Mouse (Mus musculus): ENCODE results near the gene Tnfrsf11a. TPM values are rescaled to one million over a fixed set of nuclear protein-coding genes. Genes with fewer than 3 reads are reported as not detected.

The Tnfrsf11a gene
- polyA plus RNA-seq, 1 experiment from 2014 or later = 3.8 TPM

GRCm38 (mm10) chr1:105790103-105790502 is 9.6 kb downstream of the Tnfrsf11a start:
- H3K27ac ChIP-seq (replicated peaks) = no peak overlapping the region
- no peaks in the 10 kb centered on the region for H3K4me1 ChIP-seq (replicated peaks; ENCODE audit: control insufficient read depth, insufficient read depth)
- DNase-seq (ENCODE audit: low spot score) (no peak), ATAC-seq (ENCODE audit: low FRiP score, low TSS enrichment) (no peak)
- no peak overlapping the region for H3K4me2 ChIP-seq (replicated peaks; ENCODE audit: low read depth)
- TF ChIP-seq EP300 (optimal IDR thresholded peaks at IDR 0.05) (no peak), CTCF (IDR thresholded peaks at IDR 0.05; ENCODE audit: low read depth) (no peak)
- no peaks in the 10 kb centered on the region for H3K9me3 ChIP-seq (ENCODE audit: control insufficient read depth, low read length)
- no peak overlapping the region for H3K9ac ChIP-seq (ENCODE audit: low read length)
- H3K36me3 ChIP-seq (ENCODE audit: control insufficient read depth, insufficient read depth, low read length) = no peaks in the 10 kb centered on the region
- no peaks in the 10 kb centered on the region for H3K27me3 ChIP-seq (ENCODE audit: control insufficient read depth, insufficient read depth, low read length)
- WGBS = 82% methylated on average over 3 of the region's 3 CpGs
- no peak overlapping the region for H3K4me3 ChIP-seq (ENCODE audit: low read depth, low read length)

DNA sequence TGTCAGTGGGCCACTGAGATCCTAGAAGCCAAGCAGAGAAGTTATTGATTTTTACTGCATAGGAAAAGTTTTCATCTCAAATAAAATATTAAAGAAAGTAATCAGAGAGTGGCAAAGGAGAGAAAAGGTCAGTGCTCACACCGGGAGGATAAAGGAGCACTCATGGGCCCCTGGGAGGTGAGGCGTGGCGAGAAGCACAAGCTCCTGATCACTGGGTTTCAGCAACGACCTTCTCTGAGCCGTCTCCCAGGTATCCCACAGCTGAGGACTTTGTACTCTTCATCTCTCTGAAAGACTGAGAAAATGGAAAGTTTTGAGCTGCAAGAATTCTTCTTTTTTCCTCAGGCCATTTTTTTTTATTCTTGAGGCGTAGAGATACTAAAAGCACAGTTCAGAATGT is 14.2 kb downstream of the Tnfrsf11a start:
- no peak for DNase-seq (ENCODE audit: low spot score)
- Histone ChIP-seq H3K4me1 (replicated peaks; ENCODE audit: control insufficient read depth, insufficient read depth) (no peaks in the 10 kb centered on the region), H3K9me3 (ENCODE audit: control insufficient read depth, low read length) (no peaks in the 10 kb centered on the region), H3K4me3 (ENCODE audit: low read depth, low read length) (no peak overlapping the region), H3K27me3 (ENCODE audit: control insufficient read depth, insufficient read depth, low read length) (no peaks in the 10 kb centered on the region), H3K4me2 (replicated peaks; ENCODE audit: low read depth) (no peak overlapping the region), H3K27ac (replicated peaks) (no peak overlapping the region), H3K9ac (ENCODE audit: low read length) (no peak overlapping the region), H3K36me3 (ENCODE audit: control insufficient read depth, insufficient read depth, low read length) (no peaks in the 10 kb centered on the region)
- TF ChIP-seq CTCF (IDR thresholded peaks at IDR 0.05; ENCODE audit: low read depth) (no peak), EP300 (optimal IDR thresholded peaks at IDR 0.05) (no peak)
- ATAC-seq (ENCODE audit: low FRiP score, low TSS enrichment) = no peak
- WGBS = 84% methylated on average over 6 of the region's 6 CpGs

DNA sequence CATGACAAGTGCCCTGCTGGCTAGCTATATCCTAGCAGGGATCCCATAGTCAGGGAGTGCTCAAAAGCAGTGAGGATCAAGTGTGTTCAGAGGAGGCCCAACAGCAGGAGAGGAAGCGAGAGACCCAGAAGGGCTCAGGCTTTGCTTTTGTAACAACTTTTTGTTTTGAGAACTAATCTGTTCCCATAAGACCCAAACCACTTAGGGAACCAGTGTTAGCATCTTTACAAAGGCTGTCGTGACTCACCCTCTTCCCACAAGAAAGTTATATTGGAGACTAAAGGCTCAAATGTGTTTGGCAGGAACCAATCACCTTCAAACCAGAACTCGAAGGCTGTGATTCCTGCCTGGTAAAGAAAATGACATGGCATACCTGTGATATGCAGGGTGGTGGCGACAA is 15.2 kb downstream of the Tnfrsf11a start:
- WGBS = 93% methylated on average over 4 of the region's 4 CpGs
- Histone ChIP-seq H3K9ac (ENCODE audit: low read length) (no peak overlapping the region), H3K36me3 (ENCODE audit: control insufficient read depth, insufficient read depth, low read length) (no peaks in the 10 kb centered on the region), H3K4me2 (replicated peaks; ENCODE audit: low read depth) (no peak overlapping the region), H3K4me1 (replicated peaks; ENCODE audit: control insufficient read depth, insufficient read depth) (no peaks in the 10 kb centered on the region), H3K4me3 (ENCODE audit: low read depth, low read length) (no peak overlapping the region), H3K27me3 (ENCODE audit: control insufficient read depth, insufficient read depth, low read length) (no peaks in the 10 kb centered on the region), H3K27ac (replicated peaks) (no peak overlapping the region), H3K9me3 (ENCODE audit: control insufficient read depth, low read length) (no peaks in the 10 kb centered on the region)
- ATAC-seq (ENCODE audit: low FRiP score, low TSS enrichment) (no peak), DNase-seq (ENCODE audit: low spot score) (no peak)
- TF ChIP-seq CTCF (IDR thresholded peaks at IDR 0.05; ENCODE audit: low read depth) (no peak), EP300 (optimal IDR thresholded peaks at IDR 0.05) (no peak)

DNA sequence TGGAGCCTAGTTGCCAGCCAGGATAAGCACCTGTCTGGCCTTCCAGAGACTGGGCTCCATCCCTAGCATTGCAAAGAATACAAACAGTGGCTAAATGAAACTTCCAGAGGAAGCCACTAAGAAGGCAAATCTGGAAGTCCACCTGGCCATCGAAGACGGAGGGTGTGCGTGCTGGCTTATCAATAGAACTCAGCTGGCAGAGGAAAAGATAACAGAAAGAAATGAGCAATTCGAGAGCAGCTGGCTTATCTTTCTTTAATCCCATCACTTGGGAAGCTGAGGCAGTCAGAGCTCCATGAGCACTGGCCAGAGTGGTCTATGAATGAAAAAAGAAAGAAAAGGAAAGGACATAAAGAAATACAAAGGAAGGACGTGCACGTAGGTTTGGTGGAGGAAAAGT is 20.1 kb downstream of the Tnfrsf11a start:
- no peak overlapping the region for H3K9ac ChIP-seq (ENCODE audit: low read length)
- 0 out of 2 replicates have a peak, but pooled peaks cover 2% of the 10 kb centered on the region for H3K4me1 ChIP-seq (replicated peaks; ENCODE audit: control insufficient read depth, insufficient read depth)
- no peaks in the 10 kb centered on the region for H3K9me3 ChIP-seq (ENCODE audit: control insufficient read depth, low read length)
- no peaks in the 10 kb centered on the region for H3K27me3 ChIP-seq (ENCODE audit: control insufficient read depth, insufficient read depth, low read length)
- H3K27ac ChIP-seq (replicated peaks) = no peak overlapping the region
- no peak for TF ChIP-seq CTCF (IDR thresholded peaks at IDR 0.05; ENCODE audit: low read depth)
- no peak for TF ChIP-seq EP300 (optimal IDR thresholded peaks at IDR 0.05)
- H3K4me3 ChIP-seq (ENCODE audit: low read depth, low read length) = no peak overlapping the region
- H3K36me3 ChIP-seq (ENCODE audit: control insufficient read depth, insufficient read depth, low read length) = no peaks in the 10 kb centered on the region
- 85% methylated on average over 6 of the region's 6 CpGs for WGBS
- H3K4me2 ChIP-seq (replicated peaks; ENCODE audit: low read depth) = no peak overlapping the region
- ATAC-seq (ENCODE audit: low FRiP score, low TSS enrichment) = no peak
- DNase-seq (ENCODE audit: low spot score) = no peak

DNA sequence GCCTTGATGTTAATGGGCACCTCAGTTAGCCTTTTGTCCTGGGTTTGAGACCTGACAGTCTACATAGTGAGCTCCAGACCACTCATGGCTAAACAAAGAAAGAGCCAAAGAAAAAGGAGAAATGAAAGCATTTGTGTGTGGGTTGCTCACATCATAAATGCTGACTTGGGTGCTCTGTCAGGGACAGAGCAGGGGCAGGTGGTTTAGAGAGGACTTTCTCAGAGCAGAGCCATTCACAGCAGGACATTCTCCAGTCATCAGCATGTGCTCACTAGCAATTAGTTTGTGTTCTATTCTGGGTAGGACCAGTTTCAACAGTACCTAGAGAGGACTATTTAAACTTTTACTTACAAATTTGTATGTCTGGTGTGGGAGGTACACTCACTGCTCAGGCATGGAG is 20.7 kb downstream of the Tnfrsf11a start:
- H3K9me3 ChIP-seq (ENCODE audit: control insufficient read depth, low read length) = no peaks in the 10 kb centered on the region
- no peak overlapping the region for H3K27ac ChIP-seq (replicated peaks)
- H3K4me1 ChIP-seq (replicated peaks; ENCODE audit: control insufficient read depth, insufficient read depth) = 0 out of 2 replicates have a peak, but pooled peaks cover 2% of the 10 kb centered on the region
- no peak for ATAC-seq (ENCODE audit: low FRiP score, low TSS enrichment)
- H3K27me3 ChIP-seq (ENCODE audit: control insufficient read depth, insufficient read depth, low read length) = no peaks in the 10 kb centered on the region
- H3K4me2 ChIP-seq (replicated peaks; ENCODE audit: low read depth) = no peak overlapping the region
- H3K9ac ChIP-seq (ENCODE audit: low read length) = no peak overlapping the region
- no peaks in the 10 kb centered on the region for H3K36me3 ChIP-seq (ENCODE audit: control insufficient read depth, insufficient read depth, low read length)
- H3K4me3 ChIP-seq (ENCODE audit: low read depth, low read length) = no peak overlapping the region
- no peak for DNase-seq (ENCODE audit: low spot score)
- TF ChIP-seq CTCF (IDR thresholded peaks at IDR 0.05; ENCODE audit: low read depth) = no peak

DNA sequence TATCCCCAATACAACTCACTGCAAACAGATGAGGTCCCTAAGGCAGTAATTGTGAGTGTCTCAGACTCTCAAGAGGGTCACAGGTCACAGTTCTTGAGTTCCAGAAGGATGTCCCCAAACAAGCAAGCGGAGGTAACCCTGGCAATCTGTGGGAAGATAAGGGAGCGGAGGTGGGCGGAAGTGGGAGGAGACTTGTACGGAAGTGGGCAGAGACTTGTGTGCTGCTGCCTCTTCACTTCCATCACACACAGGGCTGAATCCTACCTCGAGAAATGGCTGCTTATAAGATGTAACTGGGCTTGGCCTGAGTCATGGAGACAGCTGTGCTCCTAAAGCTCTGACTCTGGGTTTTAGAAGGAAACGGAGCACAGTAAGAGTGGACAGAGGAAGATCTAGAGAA is 22.4 kb downstream of the Tnfrsf11a start:
- H3K4me1 ChIP-seq (replicated peaks; ENCODE audit: control insufficient read depth, insufficient read depth) = 0 out of 2 replicates have a peak, but pooled peaks cover 2% of the 10 kb centered on the region
- no peak overlapping the region for H3K27ac ChIP-seq (replicated peaks)
- no peak for TF ChIP-seq EP300 (optimal IDR thresholded peaks at IDR 0.05)
- no peak for TF ChIP-seq CTCF (IDR thresholded peaks at IDR 0.05; ENCODE audit: low read depth)
- DNase-seq (ENCODE audit: low spot score) = no peak
- H3K4me3 ChIP-seq (ENCODE audit: low read depth, low read length) = no peak overlapping the region
- no peaks in the 10 kb centered on the region for H3K9me3 ChIP-seq (ENCODE audit: control insufficient read depth, low read length)
- no peak overlapping the region for H3K4me2 ChIP-seq (replicated peaks; ENCODE audit: low read depth)
- H3K27me3 ChIP-seq (ENCODE audit: control insufficient read depth, insufficient read depth, low read length) = no peaks in the 10 kb centered on the region
- ATAC-seq (ENCODE audit: low FRiP score, low TSS enrichment) = no peak
- no peaks in the 10 kb centered on the region for H3K36me3 ChIP-seq (ENCODE audit: control insufficient read depth, insufficient read depth, low read length)
- WGBS = 64% methylated on average over 6 of the region's 6 CpGs
- no peak overlapping the region for H3K9ac ChIP-seq (ENCODE audit: low read length)

Data from stomach, postnatal 0 days (tissue).